ENCODE assay signal across 8 mouse cellular contexts in genomic region chr17:35979401-35980362, GRCm38 (mm10). TPM values are rescaled to one million over a fixed set of nuclear protein-coding genes. Genes with fewer than 3 reads are reported as not detected.
DNase-seq lines count a peak whose midpoint lies in the region; ATAC-seq and TF ChIP-seq lines count a peak whose summit lies in the region.

Gnl1 (plus strand) TSS chr17:35979851.
Prr3 (minus strand) TSS chr17:35980236.

- intact Hi-C loops in heart, postnatal 25 days (cut with DNase I), result loop anchor here (2.0 to 10.0 kb wide), 3 partner anchors 15 to 145 kb away; partner anchors contain the start of gene Tubb5

- no peaks in the 10 kb centered on the region for H3K9me3 ChIP-seq in forebrain, embryonic 15.5 days

- no peaks in the 10 kb centered on the region for H3K27me3 ChIP-seq in forebrain, embryonic 15.5 days

- peak within 1 kb of the TSS; percentile 91 for H3K4me3 ChIP-seq in forebrain, embryonic 15.5 days
- peak within 1 kb of the TSS; percentile 75 for H3K4me3 ChIP-seq in lung, adult 2 months (replicated peaks; ENCODE audit: extremely low read depth, low read depth, low read length)

- TF ChIP-seq CTCF in lung, adult 2 months (IDR thresholded peaks at IDR 0.05; ENCODE audit: insufficient read depth, low read length), result no peak

- TF ChIP-seq POLR2A in lung, adult 2 months (IDR thresholded peaks at IDR 0.05; ENCODE audit: borderline replicate concordance, extremely low read depth, low read depth, low read length), result 0 out of 2 replicates have a peak, but pooled peaks have one; percentile 7

- H3K36me3 ChIP-seq in forebrain, embryonic 15.5 days, result peaks cover 30% of the 10 kb centered on the region

- ATAC-seq in forebrain, embryonic 15.5 days (replicated peaks), result peak; percentile 79
- peak; percentile 68 for ATAC-seq in neutrophil, adult 5-6 weeks (ENCODE audit: extremely low read depth, insufficient number of reproducible peaks, low FRiP score, poor library complexity, severe bottlenecking)

- H3K9ac ChIP-seq in forebrain, embryonic 15.5 days (replicated peaks), result peak within 1 kb of the TSS; percentile 66

- H3K27ac ChIP-seq in forebrain, embryonic 15.5 days (replicated peaks), result peak within 1 kb of the TSS; percentile 97

- WGBS in forebrain, embryonic 15.5 days, result under 1% methylated on average over 75 of the region's 109 CpGs
- under 1% methylated on average over 106 of the region's 109 CpGs for WGBS in lung, adult 2 months

- DNase-seq in ES-CJ7 (ENCODE audit: low read depth, low spot score), result peak; percentile 94
- peak; percentile 89 for DNase-seq in cerebellum, adult 11 months
- peak; percentile 85 for DNase-seq in heart, postnatal 25 days (ENCODE audit: low spot score)
- DNase-seq in layer of hippocampus, adult 18-20 months (ENCODE audit: low spot score in 2 of 2), result peak; percentile 88 to 94
- peak; percentile 91 for DNase-seq in lung, adult 2 months
- peak; percentile 75 to 82 for DNase-seq in thymus, adult 18-20 months

- H3K4me2 ChIP-seq in forebrain, embryonic 15.5 days (replicated peaks), result peak within 1 kb of the TSS; percentile 86

- H3K4me1 ChIP-seq in forebrain, embryonic 15.5 days, result peaks cover 22% of the 10 kb centered on the region
- peaks cover 6% of the 10 kb centered on the region; the same call in 1 of the 2 replicates for H3K4me1 ChIP-seq in lung, adult 2 months (ENCODE audit: control insufficient read depth, insufficient read depth, low read length)

RNA-seq across cellular contexts. Expression of gene Gnl1, which starts in this region (rescaled TPM):
- 57.0 and 59.2 TPM in 2 replicates for polyA plus RNA-seq in forebrain, embryonic 15.5 days (2015; fragmentation: Nextera tagmentation; extraction: Ambion mirVana)
- 10 to 100 TPM; 26.4 to 26.6 TPM for total RNA-seq in heart, postnatal 25 days (2021)
- 100 to 1,000 TPM; 147 to 150 TPM for total RNA-seq in layer of hippocampus, adult 18-20 months (2021)
- polyA plus RNA-seq in lung, adult 2 months (2012; rRNA removed), result 34.1 and 37.1 TPM in 2 replicates
- total RNA-seq in neutrophil, adult 5-6 weeks (2017), result 39.3 and 41.5 TPM in 2 replicates

RNA-seq across cellular contexts. Expression of gene Prr3, which starts in this region (rescaled TPM):
- polyA plus RNA-seq in forebrain, embryonic 15.5 days (2015; fragmentation: Nextera tagmentation; extraction: Ambion mirVana), result 76.8 and 92.2 TPM in 2 replicates
- total RNA-seq in heart, postnatal 25 days (2021), result 1 to 10 TPM; 3.8 to 4.4 TPM
- total RNA-seq in layer of hippocampus, adult 18-20 months (2021), result 10 to 100 TPM; 39.8 to 41.6 TPM
- polyA plus RNA-seq in lung, adult 2 months (2012; rRNA removed), result 16.0 and 19.0 TPM in 2 replicates
- 21.6 and 33.6 TPM in 2 replicates for total RNA-seq in neutrophil, adult 5-6 weeks (2017)

Comparison
In these comparisons a context has a peak if more than half of its experiments do, and no peak if none do; other contexts are left out.
1. Peak in every context shown above with its lines: DNase-seq, ATAC-seq, H3K4me3 ChIP-seq and H3K27ac ChIP-seq.